Mouse (Mus musculus) hematopoietic multipotent progenitor cell, adult 10-12 weeks (in vitro differentiated cells): ENCODE measurements around the gene Wdr44. TPM values are rescaled to one million over a fixed set of nuclear protein-coding genes. Genes with fewer than 3 reads are reported as not detected.

Experiments used
- polyA plus RNA-seq: library from polyadenylated mRNA; stranded (reverse); fragments of >175 nt; gene quantifications from 2 replicates; pipeline ENCODE4 v1.2.3, GENCODE M21; 2012; ENCODE audit warnings: low replicate concordance

Gene Wdr44
- polyA plus RNA-seq = 21.1 and 22.3 TPM in 2 replicates

DNA sequence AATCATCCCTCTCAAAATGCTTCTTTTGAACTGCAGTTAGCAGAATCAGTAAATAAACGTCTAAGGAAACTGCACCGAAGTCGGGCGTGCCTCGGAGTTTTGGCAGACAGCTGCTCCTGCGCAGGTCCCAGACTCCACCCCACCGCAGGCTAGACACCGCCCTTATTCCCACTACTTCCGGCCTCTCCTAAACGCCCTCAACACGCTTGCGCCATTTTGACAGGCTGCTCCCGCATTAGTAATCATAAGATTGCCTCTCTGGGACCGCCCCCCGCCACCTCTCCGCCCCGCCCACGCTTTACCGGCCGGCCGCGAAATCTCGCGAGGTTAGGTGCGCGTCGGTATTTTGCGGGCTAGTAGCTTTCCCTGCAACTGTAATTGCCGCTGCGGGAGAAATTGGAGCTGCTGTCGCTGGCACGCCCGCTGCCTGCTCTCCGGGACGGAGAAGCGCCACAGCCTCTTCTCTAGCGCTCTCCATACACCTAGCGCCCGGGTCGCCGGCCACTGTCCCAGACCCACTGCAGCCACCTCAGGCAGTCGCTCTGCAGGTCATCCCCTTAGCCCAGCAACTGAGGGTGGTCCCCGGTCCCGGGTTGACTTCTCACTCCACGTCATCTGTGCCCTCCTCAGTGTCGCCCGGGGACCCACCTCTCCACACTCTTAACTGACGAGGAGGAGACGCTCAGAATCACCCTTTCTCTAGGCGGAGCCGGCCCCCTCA is at the start of gene Wdr44:
Gene Wdr44 (plus strand): TSS at position 330 of the 721 bp plus-strand sequence.

Other genes with a start within 250 kb of the Wdr44 start
- gene Gm4907, start 189.5 kb downstream of the Wdr44 start, polyA plus RNA-seq = not detected in 2 replicates